Mouse (Mus musculus): ENCODE results near the gene Gm28308. TPM values are rescaled to one million over a fixed set of nuclear protein-coding genes. Genes with fewer than 3 reads are reported as not detected.

The Gm28308 gene
- not detected for polyA plus RNA-seq (2014; fragmentation: Illumina TruSeq; extraction: RNeasy Lipid Tissue Mini Kit (QIAGEN cat#74804); ENCODE audit: low read depth, low replicate concordance)

DNA sequence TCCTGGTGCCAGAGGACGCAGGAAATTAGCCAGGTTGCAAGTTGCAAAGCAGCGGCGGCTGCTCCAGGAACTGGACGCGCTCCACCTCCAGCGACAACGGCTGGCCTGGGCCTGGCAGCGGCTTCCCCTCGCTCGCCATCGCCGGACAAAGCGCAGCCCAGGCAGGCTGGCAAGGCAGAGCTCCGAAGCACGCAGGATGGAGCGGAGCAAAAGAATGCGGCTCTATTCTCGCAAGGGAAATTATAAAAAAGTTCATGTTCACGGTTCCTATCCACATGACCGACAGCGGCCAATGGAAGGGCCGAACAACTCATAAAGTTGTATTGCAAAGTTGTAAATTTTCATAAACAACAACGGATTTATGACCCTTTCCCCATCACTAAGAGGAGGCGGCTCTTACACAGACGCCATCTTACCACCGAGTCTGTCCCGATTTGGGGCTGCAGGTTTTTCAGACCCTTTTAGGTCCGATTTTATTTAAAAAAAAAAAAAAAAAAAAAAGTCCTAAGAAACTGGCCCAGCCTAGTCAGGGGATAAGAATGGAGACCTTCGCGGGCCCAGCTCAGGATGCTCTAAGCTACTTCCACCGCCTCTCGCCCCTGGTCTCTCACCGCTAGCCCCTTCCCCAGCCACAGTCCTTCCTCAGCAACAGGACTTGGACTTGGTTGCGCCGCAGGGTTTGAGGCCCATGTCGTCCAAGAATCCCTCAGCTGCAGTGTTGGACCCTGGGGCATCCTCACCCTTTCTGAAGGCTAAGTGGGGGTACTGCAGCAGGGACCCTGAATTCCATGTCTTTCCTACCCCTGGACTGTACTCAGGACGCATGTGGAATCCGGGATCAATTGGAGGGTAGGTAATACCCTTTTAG is at the start of gene Gm28308, which contains the start of gene Hoxa3:
Gm28308 (minus strand) TSS at position 221 of the 868 bp plus-strand sequence.
Hoxa3 (minus strand) TSS at position 218 of the 868 bp plus-strand sequence.

DNA sequence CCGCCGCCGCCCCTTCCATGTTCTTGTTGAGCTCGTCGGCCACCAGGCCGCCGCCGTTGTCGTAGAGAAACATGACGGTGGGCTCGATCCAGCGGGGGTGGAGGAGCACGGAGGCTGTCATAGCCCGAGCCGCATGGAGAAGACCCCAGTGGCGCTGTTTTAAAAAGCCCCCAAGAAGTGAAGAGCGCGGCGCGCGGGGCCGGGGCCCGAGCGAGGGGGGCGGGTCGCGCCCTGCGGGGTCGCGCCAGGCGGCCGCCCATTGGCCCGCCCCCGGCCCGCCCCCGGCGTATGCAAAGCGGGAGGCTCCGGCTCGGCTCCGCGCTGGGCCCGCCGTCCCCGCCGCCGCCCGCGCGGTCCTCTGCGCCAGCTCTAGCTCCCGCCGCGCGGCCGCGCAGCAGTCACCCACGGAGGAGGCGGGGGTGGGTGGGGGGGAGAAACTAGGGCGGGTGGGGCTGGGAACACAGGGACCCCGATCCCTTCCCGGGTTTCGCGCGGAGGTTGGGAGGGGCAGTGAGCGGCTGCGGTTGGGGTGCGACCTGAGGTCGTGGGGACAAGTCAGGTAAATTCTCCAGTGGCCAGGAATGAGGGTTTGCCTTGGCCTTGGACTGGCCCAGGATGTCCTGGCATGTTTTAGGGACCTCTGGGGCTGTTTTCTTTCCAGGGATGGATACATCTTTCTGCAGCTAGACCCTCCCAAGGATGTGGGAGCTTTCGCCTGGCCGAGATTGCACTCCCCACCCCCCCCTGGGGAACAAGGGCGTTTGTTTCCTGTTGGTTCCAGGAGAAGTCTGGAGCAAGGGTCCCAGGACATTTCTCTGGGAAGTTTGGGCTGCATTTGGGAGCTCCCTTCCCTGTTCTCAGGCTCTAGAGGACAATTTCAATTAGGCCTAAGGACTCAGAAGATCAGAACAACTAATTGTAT is 47.8 kb upstream of the Gm28308 start, which contains the start of gene Hoxa13:
Hoxa13 (minus strand) TSS at position 227 of the 922 bp plus-strand sequence.

DNA sequence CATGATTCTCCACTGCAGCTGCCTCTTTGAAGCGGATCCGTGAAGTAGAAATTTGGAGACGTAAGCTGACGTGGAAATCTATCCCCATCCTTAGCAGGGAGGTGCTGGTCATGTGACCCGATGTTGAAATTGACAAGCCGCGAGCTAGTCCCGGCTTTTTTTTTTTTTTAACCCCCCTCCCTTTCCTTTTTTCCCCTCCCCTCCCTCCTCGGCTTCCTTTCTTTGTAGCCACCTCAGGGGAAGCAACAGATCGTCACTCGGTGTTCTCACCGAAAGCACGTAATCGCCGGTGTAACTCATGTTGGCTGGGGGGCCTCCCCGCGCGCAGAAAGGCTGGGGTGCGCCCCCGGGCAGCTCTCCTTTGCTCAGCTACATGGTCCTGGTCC is 32.6 kb upstream of the Gm28308 start, which contains the start of gene Hoxa11:
Hoxa11 (minus strand) TSS at position 54 of the 386 bp plus-strand sequence.

DNA sequence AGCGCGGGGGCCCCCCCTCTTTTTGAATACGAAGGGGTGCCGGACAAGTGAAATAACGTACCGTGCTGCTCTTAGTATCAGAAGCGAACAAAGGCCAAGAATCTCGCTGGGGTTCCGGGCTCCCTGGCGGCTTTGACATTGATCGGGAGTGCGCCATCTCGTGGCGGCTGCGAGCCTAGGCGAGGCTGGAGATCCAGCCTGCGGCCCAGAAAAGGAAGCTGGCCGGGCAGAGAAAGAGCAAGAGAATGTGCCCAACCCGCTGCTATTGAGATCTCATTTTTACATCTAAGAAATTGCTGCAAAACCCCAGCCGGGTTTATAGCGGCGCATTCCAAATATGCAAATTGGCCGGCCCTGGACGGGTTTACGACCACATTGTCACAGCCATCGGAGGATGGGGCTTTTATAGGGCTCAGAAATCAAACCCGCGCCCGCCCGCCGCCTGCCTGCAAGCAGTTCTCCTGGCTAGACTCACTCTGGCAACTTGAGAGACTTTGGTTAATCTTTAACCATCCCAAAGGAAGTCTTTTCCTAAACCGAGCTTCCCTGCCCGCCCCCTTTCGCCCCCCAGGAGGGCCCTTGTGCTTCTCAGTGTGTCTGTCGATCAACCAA is 27.4 kb upstream of the Gm28308 start, which contains the start of gene Hoxa10:
Hoxa10 (minus strand) TSS at position 466 of the 612 bp plus-strand sequence.

DNA sequence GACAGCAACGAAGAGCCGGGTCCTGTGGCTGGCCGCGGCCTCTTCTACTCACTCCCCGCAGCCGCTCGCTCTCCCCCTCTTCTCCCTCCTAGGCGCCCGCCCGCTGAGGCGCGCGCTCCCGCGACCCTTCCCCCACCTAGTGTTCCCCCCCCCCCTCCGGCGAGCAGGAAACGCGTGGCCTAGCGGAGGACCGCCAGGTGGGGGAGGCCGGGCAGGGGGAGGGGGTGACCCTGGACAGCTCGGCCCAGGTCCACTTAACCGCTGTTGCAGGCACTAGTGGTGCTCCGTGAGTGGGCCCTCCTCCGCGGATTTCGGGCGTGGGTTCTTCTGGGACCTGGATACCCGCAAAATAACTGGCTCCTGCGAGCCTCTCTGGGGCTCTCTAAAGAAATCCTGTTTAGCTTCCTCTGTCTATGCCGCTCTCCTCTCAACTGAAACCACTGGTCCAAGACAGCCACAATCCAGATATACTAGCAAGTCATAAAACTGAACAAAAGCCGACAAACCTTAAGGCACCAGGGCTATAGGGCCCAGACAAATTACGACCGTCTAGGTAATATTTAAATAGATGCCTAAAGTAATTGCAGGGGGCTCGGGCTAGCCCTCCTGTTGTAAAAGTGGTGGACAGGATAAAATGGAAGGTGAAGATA is 17.5 kb upstream of the Gm28308 start, which contains the start of gene Hoxa9:
Hoxa9 (minus strand) TSS at position 574 of the 650 bp plus-strand sequence.

DNA sequence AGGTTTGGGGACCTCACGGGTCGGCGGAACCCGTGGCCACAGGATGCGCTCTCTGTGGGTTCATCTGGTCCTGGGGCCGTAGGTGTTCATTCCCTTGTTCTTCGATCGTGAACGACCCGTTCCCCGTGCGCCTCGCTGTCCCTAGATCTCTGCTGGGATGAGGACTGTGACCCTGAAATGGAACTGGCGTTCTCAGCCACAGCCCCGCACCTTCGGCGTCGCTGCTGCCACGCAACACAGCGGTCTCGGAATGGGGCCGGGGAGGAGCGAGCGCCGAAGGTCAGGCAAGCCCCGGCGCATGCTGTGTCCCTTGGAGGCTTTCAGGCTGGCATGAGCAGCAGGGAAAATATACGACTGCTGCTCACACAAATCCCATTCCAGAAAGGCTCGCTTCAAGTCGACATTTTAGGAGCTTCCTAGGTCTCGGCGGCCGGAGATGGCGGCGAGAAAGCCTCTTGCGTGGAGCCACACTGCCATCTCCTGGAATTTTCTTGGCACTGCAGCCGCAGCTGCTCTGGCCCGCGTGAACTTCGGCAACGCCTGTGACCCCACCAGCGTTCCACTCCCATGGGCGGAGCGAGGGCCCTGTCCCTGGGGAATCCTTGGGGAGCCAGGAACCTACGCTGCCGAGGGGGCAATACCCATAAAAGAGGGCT is 8.3 kb upstream of the Gm28308 start, which contains the start of gene Hoxa7:
Hoxa7 (minus strand) TSS at position 518 of the 656 bp plus-strand sequence.

DNA sequence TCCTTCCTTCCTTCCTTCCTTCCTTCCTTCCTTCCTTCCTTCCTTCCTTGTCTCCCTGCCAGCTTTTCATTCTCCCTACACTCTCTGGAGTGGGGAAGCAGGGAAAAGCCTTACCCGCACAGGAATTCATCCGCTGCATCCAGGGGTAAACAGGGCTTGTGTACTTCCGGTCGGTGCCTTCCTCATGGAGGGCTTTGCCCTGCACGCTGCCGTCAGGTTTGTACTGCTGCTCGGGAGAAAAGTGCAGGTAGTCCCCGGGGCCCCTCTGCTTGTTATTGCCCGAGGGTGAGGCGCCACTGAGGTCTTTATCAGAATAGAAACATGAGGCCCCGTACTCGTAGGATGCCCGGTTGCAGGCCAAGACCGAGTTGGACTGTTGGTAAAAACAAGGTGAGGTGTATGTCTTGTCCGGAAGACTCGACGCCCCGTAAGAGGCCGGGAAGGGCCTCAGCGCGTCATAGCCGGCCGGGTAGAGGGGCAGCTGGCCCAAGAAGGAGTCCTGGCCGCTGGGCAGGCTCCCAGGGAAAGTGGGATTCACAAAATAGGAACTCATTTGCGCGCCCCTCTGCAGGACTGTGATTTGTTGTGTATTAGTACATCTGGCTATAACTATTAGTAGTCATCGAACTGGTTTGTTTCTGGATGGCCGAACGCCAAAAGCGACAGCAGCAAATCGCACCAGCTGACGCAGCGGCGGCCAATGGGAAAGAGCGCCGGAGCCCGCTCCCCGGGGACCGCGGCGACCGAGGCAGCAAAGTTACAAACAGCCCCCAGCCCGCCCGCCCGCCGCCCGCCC is 4.9 kb downstream of the Gm28308 start, which contains the start of gene Hoxa6:
Hoxa6 (minus strand) TSS at position 651 of the 796 bp plus-strand sequence.

DNA sequence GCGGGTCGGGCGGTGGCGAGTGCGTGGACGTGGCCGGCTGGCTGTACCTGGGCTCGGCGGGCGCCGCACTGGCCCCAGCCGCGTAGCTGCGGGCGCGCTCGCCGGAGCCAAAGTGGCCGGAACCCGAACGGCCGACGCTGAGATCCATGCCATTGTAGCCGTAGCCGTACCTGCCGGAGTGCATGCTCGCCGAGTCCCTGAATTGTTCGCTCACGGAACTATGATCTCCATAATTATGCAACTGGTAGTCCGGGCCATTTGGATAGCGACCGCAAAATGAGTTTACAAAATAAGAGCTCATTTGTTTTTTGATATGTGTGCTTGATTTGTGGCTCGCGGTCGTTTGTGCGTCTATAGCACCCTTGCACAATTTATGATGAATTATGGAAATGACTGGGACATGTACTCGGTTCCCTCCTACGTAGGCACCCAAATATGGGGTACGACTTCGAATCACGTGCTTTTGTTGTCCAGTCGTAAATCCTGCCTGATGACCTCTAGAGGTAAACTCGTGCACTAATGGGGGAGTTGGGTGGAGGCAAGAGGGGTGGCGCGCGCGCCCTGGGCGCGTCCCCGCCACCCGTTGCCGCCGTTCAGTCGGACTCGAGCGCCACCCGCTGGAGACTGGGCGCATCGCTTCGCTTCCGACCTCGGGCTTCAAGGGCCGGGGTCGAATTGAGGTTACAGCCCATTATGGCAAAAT is 8.9 kb downstream of the Gm28308 start, which contains the start of gene Hoxa5:
Hoxa5 (minus strand) TSS at position 538 of the 703 bp plus-strand sequence.

DNA sequence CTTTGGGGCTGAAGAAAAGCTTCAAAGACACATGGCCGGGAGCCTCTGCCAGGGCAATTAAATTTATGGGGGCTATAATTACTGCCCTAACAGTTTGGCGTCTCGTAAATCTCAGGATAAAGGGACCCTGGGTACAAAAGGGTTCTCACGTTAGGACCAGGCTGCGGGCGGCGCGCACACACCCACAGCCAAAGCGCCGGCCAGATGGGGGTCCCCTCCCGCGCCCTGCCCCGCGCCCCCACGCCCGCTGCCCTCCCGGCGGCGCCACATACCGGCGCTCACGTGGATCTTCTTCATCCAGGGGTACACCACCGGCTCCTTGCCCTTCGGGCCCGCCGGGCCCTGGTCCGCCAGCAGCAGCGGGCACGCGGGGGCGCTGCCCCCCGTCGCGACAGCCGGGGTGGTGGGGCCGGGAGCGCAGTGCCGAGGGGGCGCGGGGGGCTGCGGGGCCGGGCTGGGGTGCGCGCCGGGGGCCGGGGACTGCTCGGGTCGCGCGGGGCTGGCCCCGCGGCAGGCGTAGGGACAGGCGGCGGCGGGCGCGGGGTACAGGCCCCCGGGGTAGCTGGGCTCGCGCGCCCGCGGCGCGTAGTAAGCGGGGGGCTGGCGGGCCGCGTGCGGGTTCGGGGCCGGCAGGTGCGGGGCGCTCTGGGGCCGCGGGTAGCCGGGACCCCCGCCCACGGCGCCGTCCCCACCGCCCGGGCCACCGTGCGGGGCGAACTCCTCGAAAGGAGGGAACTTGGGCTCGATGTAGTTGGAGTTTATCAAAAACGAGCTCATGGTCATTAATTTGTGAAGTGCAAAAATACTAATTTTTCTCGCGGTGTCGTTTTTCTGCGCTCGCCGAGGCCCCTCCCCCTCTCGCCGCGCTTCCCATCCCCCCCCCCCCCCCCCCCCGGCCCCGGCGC is 22.0 kb downstream of the Gm28308 start, which contains the start of gene Hoxa4:
Hoxa4 (minus strand) TSS at position 848 of the 905 bp plus-strand sequence.

DNA sequence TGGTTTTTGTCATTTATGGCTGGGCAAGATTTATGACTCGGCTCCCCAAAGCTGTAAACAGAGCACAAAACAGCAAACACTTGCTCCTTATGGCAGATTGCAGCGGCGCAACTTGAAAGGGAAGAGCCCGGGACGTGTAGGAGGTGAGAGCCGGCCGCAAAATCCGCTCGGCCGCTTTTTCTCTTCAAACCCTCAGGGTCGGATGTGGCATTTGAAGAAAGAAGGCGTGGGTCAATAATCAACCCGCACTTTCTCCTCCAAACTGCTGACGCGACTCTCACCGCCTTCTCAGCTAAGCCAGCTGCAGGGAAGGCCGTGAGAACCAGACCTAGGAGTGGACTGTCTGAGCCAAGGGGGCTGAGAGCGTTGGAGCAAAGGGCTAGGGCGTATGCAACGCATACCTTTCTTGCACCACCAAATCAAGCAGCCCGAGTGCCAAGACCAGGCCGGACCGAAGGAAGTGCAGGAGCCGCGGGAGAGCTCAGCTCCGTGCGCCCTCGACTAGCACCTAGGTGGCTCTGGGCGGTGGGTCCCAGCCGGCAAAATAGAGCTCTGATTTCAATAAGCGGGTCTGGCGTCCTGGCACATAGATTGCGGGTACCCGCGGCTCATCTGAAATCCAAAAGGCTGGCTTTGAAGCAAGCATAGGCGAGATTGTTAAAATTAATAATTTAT is 35.9 kb downstream of the Gm28308 start, which contains the start of gene 5730596B20Rik:
5730596B20Rik (plus strand) TSS at position 438 of the 675 bp plus-strand sequence.

DNA sequence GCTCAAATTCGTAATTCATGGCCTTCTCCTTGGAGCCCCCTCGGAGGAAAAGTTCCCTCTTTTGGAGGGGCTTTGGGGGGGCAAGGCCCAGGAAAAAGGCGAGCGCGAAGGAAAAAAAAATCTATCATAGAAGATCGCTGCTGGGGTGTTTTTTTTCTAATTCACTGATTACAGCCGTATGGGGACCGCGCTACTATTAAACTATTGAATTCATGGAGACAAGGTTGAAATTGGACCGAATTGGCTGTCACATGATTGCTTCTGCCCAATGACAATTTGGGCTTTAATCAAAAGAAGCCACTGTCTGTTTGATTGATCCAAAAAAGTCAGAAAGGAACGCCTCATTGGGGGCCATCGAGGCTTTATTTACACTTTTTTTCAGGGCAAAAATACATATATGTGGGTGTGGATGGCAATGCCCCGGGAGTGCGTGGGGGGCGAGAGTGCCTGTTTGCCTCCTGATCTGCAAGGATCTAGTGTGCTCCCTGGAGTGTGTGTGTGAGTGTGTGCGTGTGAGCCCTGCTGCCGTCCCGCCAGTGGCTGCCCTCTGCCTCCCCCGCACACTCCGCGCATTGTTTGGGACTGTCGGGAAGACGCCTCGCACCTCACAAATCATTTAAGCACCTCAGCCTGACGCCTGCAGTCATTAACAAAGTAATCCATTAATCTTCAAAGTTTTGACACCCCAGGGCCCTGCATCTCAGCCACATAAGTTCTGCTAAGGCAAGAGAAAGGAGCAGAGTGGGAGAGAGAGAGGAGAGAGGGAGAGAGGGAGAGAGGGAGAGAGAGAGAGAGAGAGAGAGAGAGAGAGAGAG is 48.3 kb downstream of the Gm28308 start, which contains the start of gene Hoxa2:
Hoxa2 (minus strand) TSS at position 206 of the 815 bp plus-strand sequence.

DNA sequence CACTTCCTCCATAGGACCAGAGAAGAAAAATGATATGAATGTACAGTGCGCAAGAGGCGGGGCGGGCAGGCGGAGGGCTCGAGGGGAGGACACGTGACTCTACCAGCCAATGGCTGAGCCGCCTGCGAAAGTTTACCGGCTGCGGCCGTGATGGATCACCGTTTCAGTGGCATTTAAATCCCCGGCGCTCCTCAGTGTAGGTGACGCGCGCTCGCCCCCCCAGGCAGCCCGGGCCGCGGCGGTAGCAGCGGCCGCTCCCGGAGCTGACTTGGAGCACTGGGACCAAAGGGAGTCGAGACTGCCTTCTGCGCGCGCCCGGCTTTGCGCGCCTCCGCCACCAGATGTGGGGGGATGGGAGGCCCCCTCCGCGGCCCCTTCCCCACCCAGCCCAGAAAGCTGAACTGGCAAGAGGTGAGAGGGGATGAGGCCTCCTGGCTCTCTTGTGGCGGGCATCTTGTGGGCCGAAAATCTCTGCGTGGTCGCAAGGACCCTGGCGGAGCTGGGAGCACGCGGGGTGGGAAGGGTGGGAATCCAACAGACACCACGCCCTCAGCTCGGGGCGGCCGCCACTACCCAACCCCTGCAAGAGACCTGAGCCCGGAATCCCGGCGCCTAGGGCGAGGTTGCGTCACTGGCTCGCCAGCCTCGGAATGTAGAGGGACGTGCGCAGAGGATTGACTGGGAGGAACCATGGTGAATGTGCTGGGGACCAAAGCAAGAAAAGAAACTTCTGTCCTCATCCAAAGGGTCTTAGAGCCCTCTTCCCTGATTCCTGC is 54.7 kb downstream of the Gm28308 start, which contains the start of gene Hoxa1:
Hoxa1 (minus strand) TSS at position 42 of the 776 bp plus-strand sequence.

All from adrenal gland, adult 10 weeks (tissue).